Mouse (Mus musculus) stomach, embryonic 14.5 days (tissue): ENCODE data around the gene Ube2e2. TPM values are rescaled to one million over a fixed set of nuclear protein-coding genes. Genes with fewer than 3 reads are reported as not detected.

Experiments used
- ATAC-seq: fragments of 200-750 bp; cut with Nextera tagmentation; 2 replicates; pipeline ENCODE4 v1.8.0; 2017; ENCODE audit warnings: low read depth, moderate TSS enrichment; ENCODE audit not compliant: insufficient number of reproducible peaks, insufficient read depth, low FRiP score
- H3K27ac ChIP-seq: fragments of 300-500 bp; sonication (generic); 2 replicates; pipeline ENCODE4 v1.5.1; 2014; ENCODE audit warnings: mild to moderate bottlenecking, low read length, moderate library complexity, mixed read lengths
- H3K27me3 ChIP-seq: fragments of 300-500 bp; sonication (generic); 2 replicates; pipeline ENCODE4 v1.6.1; 2014; ENCODE audit warnings: low read length, control low read depth, mixed read lengths; ENCODE audit not compliant: control insufficient read depth, insufficient read depth
- H3K36me3 ChIP-seq: fragments of 300-500 bp; sonication (generic); 2 replicates; pipeline ENCODE4 v1.6.1; 2014; ENCODE audit warnings: mild to moderate bottlenecking, control low read depth, low read length, moderate library complexity, mixed read lengths; ENCODE audit not compliant: control insufficient read depth, insufficient read depth
- H3K4me1 ChIP-seq: fragments of 300-500 bp; sonication (generic); 2 replicates; pipeline ENCODE4 v1.6.1; 2014; ENCODE audit warnings: low read length, control low read depth, mixed read lengths; ENCODE audit not compliant: control insufficient read depth, insufficient read depth
- H3K4me2 ChIP-seq: fragments of 300-500 bp; sonication (generic); replicated peaks from 2 replicates; pipeline ENCODE4 v1.6.1; 2014; ENCODE audit warnings: low read depth, low read length, control low read depth
- H3K4me3 ChIP-seq: fragments of 300-500 bp; sonication (generic); 2 replicates; pipeline ENCODE4 v1.5.1; 2014; ENCODE audit warnings: low read depth, low read length, control low read depth
- H3K9ac ChIP-seq: fragments of 300-500 bp; sonication (generic); replicated peaks from 2 replicates; pipeline ENCODE4 v1.6.1; 2014; ENCODE audit warnings: low read depth, mild to moderate bottlenecking, control low read depth, low read length, moderate library complexity, mixed read lengths
- H3K9me3 ChIP-seq: fragments of 300-500 bp; sonication (generic); 2 replicates; pipeline ENCODE4 v1.6.1; 2016; ENCODE audit warnings: low read depth, low read length, control low read depth; ENCODE audit not compliant: control insufficient read depth
- WGBS: fragments of 180-500 bp; shearing (Covaris S2); extraction: QIAGEN DNeasy Blood & Tissue Kit; methylation state at CpG from one replicate; pipeline ENCODE4 v1.1.7; 2014; 5-methylcytosine and 5-hydroxymethylcytosine counted together
- polyA plus RNA-seq: library from polyadenylated mRNA; unstranded; fragments of >200 nt; fragmentation: Nextera tagmentation; extraction: Ambion mirVana; gene quantifications from 2 replicates; pipeline ENCODE4 v1.2.1, GENCODE M21; 2014

Gene Ube2e2
- polyA plus RNA-seq, 1 experiment from 2014 or later, result 71.3 TPM

- no peak overlapping the region for H3K9ac ChIP-seq
- ATAC-seq, result no peak
- H3K9me3 ChIP-seq, result no peaks in the 10 kb centered on the region
- no peak overlapping the region for H3K4me2 ChIP-seq
- 97% methylated on average over 2 of the region's 2 CpGs for WGBS
- no peaks in the 10 kb centered on the region for H3K27me3 ChIP-seq
- H3K4me3 ChIP-seq, result no peak overlapping the region
- H3K4me1 ChIP-seq, result no peaks in the 10 kb centered on the region
- H3K36me3 ChIP-seq, result no peaks in the 10 kb centered on the region
- H3K27ac ChIP-seq, result no peak overlapping the region
These were observed 226.3 kb downstream of the Ube2e2 start for GRCm38 (mm10) chr14:18667755-18668154.

- H3K4me2 ChIP-seq, result no peak overlapping the region
- no peaks in the 10 kb centered on the region for H3K36me3 ChIP-seq
- H3K27me3 ChIP-seq, result no peaks in the 10 kb centered on the region
- H3K4me1 ChIP-seq, result no peaks in the 10 kb centered on the region
- 60% methylated on average over 1 of the region's 1 CpGs for WGBS
- peaks cover 8% of the 10 kb centered on the region; the same call in 1 of the 2 replicates for H3K9me3 ChIP-seq
- no peak overlapping the region for H3K27ac ChIP-seq
- no peak overlapping the region for H3K9ac ChIP-seq
- no peak for ATAC-seq
- no peak overlapping the region for H3K4me3 ChIP-seq
These were observed 227.8 kb downstream of the Ube2e2 start for GRCm38 (mm10) chr14:18666251-18666650.

GRCm38 (mm10) chr14:18665267-18666024, 228.6 kb downstream of the Ube2e2 start:
- no peak overlapping the region for H3K4me2 ChIP-seq
- 67% methylated on average over 1 of the region's 1 CpGs for WGBS
- H3K9me3 ChIP-seq, result peaks cover 8% of the 10 kb centered on the region; the same call in 1 of the 2 replicates
- H3K4me1 ChIP-seq, result no peaks in the 10 kb centered on the region
- no peak overlapping the region for H3K9ac ChIP-seq
- H3K4me3 ChIP-seq, result no peak overlapping the region
- H3K27me3 ChIP-seq, result no peaks in the 10 kb centered on the region
- H3K36me3 ChIP-seq, result no peaks in the 10 kb centered on the region
- ATAC-seq, result no peak
- H3K27ac ChIP-seq, result no peak overlapping the region

DNA sequence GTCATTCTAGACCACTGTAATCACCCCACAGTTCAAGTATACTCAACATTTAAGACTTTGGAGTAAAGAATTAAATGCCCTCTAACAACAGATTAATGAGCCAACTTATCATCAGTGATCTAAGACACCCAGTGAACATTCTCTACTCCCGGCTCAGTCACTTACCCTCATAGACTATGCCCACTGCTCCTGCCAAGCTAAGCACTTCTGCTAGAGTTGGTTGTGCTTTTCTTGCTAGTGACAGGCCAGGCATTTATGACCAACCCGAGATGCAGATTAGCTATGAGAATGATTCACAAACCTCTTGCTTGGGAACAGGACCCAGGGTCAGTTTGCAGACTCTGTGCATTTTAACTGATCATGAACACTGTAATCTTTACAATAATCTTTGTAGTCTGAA, 230.4 kb downstream of the Ube2e2 start:
- 84% methylated on average over 2 of the region's 2 CpGs for WGBS
- H3K9ac ChIP-seq, result no peak overlapping the region
- no peaks in the 10 kb centered on the region for H3K27me3 ChIP-seq
- no peak for ATAC-seq
- H3K4me3 ChIP-seq, result no peak overlapping the region
- H3K27ac ChIP-seq, result no peak overlapping the region
- no peaks in the 10 kb centered on the region for H3K4me1 ChIP-seq
- H3K36me3 ChIP-seq, result no peaks in the 10 kb centered on the region
- H3K9me3 ChIP-seq, result peaks cover 8% of the 10 kb centered on the region; the same call in 1 of the 2 replicates
- H3K4me2 ChIP-seq, result no peak overlapping the region

GRCm38 (mm10) chr14:18657777-18658753, 236.0 kb downstream of the Ube2e2 start:
- no peak for ATAC-seq
- Histone ChIP-seq H3K4me1 (no peaks in the 10 kb centered on the region), H3K36me3 (no peaks in the 10 kb centered on the region), H3K4me3 (no peak overlapping the region), H3K4me2 (no peak overlapping the region), H3K9me3 (peaks cover 8% of the 10 kb centered on the region; the same call in 1 of the 2 replicates), H3K9ac (no peak overlapping the region), H3K27ac (no peak overlapping the region), H3K27me3 (no peaks in the 10 kb centered on the region)
- 64% methylated on average over 4 of the region's 4 CpGs for WGBS

GRCm38 (mm10) chr14:18649123-18649675, 244.9 kb downstream of the Ube2e2 start:
- Histone ChIP-seq H3K9me3 (no peaks in the 10 kb centered on the region), H3K4me2 (no peak overlapping the region), H3K27me3 (no peaks in the 10 kb centered on the region), H3K4me1 (no peaks in the 10 kb centered on the region), H3K27ac (no peak overlapping the region), H3K36me3 (no peaks in the 10 kb centered on the region), H3K4me3 (no peak overlapping the region), H3K9ac (no peak overlapping the region)
- WGBS, result 74% methylated on average over 2 of the region's 2 CpGs
- ATAC-seq, result no peak

DNA sequence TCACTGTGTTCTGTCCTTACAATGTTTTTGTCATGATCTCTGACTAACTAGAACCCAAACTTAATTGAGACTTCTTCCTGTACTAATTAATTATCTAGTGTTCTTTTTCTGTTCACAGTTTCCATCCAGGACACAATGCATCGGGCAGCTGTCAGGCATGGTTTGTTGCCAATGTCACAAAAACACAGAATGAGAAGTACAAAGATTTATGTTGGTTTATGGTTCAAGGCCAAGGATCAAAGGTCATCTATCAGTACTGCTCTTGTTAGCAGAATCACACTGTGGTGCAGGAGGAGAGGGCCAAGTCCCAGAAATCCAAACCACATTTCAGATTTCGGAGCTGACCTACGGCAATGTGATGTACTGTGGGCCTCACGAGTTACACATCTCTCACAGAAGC, 252.4 kb downstream of the Ube2e2 start:
- Histone ChIP-seq H3K4me2 (no peak overlapping the region), H3K27ac (no peak overlapping the region), H3K4me1 (no peaks in the 10 kb centered on the region), H3K9ac (no peak overlapping the region), H3K27me3 (no peaks in the 10 kb centered on the region), H3K9me3 (no peaks in the 10 kb centered on the region), H3K4me3 (no peak overlapping the region), H3K36me3 (no peaks in the 10 kb centered on the region)
- no peak for ATAC-seq
- 84% methylated on average over 4 of the region's 4 CpGs for WGBS

GRCm38 (mm10) chr14:18638753-18639456, 255.2 kb downstream of the Ube2e2 start:
- no peak overlapping the region for H3K9ac ChIP-seq
- no peaks in the 10 kb centered on the region for H3K36me3 ChIP-seq
- H3K4me1 ChIP-seq, result no peaks in the 10 kb centered on the region
- H3K27me3 ChIP-seq, result no peaks in the 10 kb centered on the region
- no peak for ATAC-seq
- H3K4me3 ChIP-seq, result no peak overlapping the region
- H3K4me2 ChIP-seq, result no peak overlapping the region
- H3K9me3 ChIP-seq, result no peaks in the 10 kb centered on the region
- H3K27ac ChIP-seq, result no peak overlapping the region
- WGBS, result 71% methylated on average over 2 of the region's 2 CpGs
